Mouse (Mus musculus) embryonic facial prominence, embryonic 10.5 days (tissue): Measurements from ENCODE around the gene Rassf4. TPM values are rescaled to one million over a fixed set of nuclear protein-coding genes. Genes with fewer than 3 reads are reported as not detected.

Source experiments
- DNase-seq: peaks from one replicate; pipeline ENCODE4 v3.0.0-alpha.2; 2017; ENCODE audit warnings: low spot score
- H3K27ac ChIP-seq: fragments of 300-500 bp; sonication (generic); replicated peaks from 2 replicates; pipeline ENCODE4 v1.5.1; 2016; ENCODE audit warnings: mild to moderate bottlenecking
- H3K27me3 ChIP-seq: fragments of 300-500 bp; sonication (generic); replicated peaks from 2 replicates; pipeline ENCODE4 v1.6.1; 2016; ENCODE audit warnings: low read depth, mild to moderate bottlenecking; ENCODE audit not compliant: poor library complexity, severe bottlenecking
- H3K36me3 ChIP-seq: fragments of 300-500 bp; sonication (generic); replicated peaks from 2 replicates; pipeline ENCODE4 v1.6.1; 2016; ENCODE audit warnings: mild to moderate bottlenecking, moderate library complexity
- H3K4me1 ChIP-seq: fragments of 300-500 bp; sonication (generic); 2 replicates; pipeline ENCODE4 v1.6.1; 2016
- H3K4me3 ChIP-seq: fragments of 300-500 bp; sonication (generic); 2 replicates; pipeline ENCODE4 v1.5.1; 2016; ENCODE audit warnings: mild to moderate bottlenecking, moderate library complexity
- H3K9me3 ChIP-seq: fragments of 300-500 bp; sonication (generic); 2 replicates; pipeline ENCODE4 v1.6.1; 2016; ENCODE audit warnings: mild to moderate bottlenecking
- WGBS: fragments of 180-500 bp; shearing (Covaris S2); methylation state at CpG from one replicate; pipeline ENCODE4 v1.1.7; 2016; 5-methylcytosine and 5-hydroxymethylcytosine counted together
- polyA plus RNA-seq: library from polyadenylated mRNA; unstranded; fragments of >200 nt; fragmentation: Nextera tagmentation; extraction: Ambion mirVana; gene quantifications from 2 replicates; pipeline ENCODE4 v1.2.1, GENCODE M21; 2016

The Rassf4 gene
- polyA plus RNA-seq, 1 experiment from 2014 or later, result 12.8 TPM

- no peak overlapping the region for H3K4me3 ChIP-seq
- no peaks in the 10 kb centered on the region for H3K36me3 ChIP-seq
- H3K9me3 ChIP-seq, result no peaks in the 10 kb centered on the region
- 50% methylated on average over 11 of the region's 11 CpGs for WGBS
- H3K4me1 ChIP-seq, result peaks cover 68% of the 10 kb centered on the region
- DNase-seq, result peak; percentile 38
- H3K27me3 ChIP-seq, result peaks cover 32% of the 10 kb centered on the region
- no peak overlapping the region for H3K27ac ChIP-seq
Measured at GRCm38 (mm10) chr6:116668682-116669470, 4.9 kb downstream of the Rassf4 start.

- no peak overlapping the region for H3K4me3 ChIP-seq
- H3K36me3 ChIP-seq, result no peaks in the 10 kb centered on the region
- H3K9me3 ChIP-seq, result no peaks in the 10 kb centered on the region
- peaks cover 53% of the 10 kb centered on the region for H3K4me1 ChIP-seq
- DNase-seq, result no peak
- peaks cover 26% of the 10 kb centered on the region for H3K27me3 ChIP-seq
- 80% methylated on average over 3 of the region's 3 CpGs for WGBS
- H3K27ac ChIP-seq, result no peak overlapping the region
Measured at GRCm38 (mm10) chr6:116667382-116667781, 6.4 kb downstream of the Rassf4 start.

- no peak overlapping the region for H3K4me3 ChIP-seq
- H3K27ac ChIP-seq, result no peak overlapping the region
- peaks cover 48% of the 10 kb centered on the region for H3K4me1 ChIP-seq
- DNase-seq, result no peak
- H3K36me3 ChIP-seq, result no peaks in the 10 kb centered on the region
- no peaks in the 10 kb centered on the region for H3K9me3 ChIP-seq
- peaks cover 21% of the 10 kb centered on the region for H3K27me3 ChIP-seq
- 60% methylated on average over 3 of the region's 3 CpGs for WGBS
Measured at GRCm38 (mm10) chr6:116666892-116667291, 6.9 kb downstream of the Rassf4 start.

DNA sequence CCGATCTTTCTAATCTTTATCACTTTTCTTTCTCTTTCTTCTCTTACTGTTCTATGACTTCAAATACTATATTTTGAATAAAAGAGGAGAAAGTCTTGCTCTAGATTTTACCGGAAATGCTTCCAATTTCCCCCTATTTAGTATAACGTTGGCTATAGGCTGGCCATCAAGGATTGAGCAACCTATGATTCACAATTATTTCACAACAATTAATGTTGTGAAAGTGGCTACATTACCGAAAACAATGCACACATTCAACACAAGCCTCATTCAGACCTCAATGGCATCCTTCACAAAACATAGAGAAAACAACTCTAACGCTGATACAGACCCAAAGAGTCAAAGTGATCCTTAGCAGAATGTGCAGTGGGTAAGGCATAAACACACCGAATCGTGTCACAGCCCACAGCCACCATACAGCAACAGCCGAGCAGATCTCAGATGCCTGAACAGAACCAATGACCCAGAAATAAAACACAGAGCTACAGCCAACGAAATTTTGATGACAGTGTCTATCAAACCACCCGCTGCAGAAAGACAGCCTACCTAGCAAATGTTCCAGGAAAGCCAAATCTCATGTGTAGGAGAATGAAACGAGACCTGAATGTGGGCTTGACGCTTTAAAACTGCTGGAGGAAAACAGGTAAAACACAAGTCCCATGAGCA is 7.5 kb downstream of the Rassf4 start:
- Histone ChIP-seq H3K36me3 (no peaks in the 10 kb centered on the region), H3K4me3 (no peak overlapping the region), H3K27me3 (peaks cover 14% of the 10 kb centered on the region), H3K27ac (no peak overlapping the region), H3K4me1 (peaks cover 42% of the 10 kb centered on the region), H3K9me3 (no peaks in the 10 kb centered on the region)
- WGBS, result 86% methylated on average over 12 of the region's 12 CpGs
- no peak for DNase-seq

GRCm38 (mm10) chr6:116664830-116665229 is 8.9 kb downstream of the Rassf4 start:
- peaks cover 28% of the 10 kb centered on the region for H3K4me1 ChIP-seq
- H3K4me3 ChIP-seq, result no peak overlapping the region
- no peak for DNase-seq
- H3K36me3 ChIP-seq, result no peaks in the 10 kb centered on the region
- no peak overlapping the region for H3K27ac ChIP-seq
- peaks cover 2% of the 10 kb centered on the region for H3K27me3 ChIP-seq
- no peaks in the 10 kb centered on the region for H3K9me3 ChIP-seq
- WGBS, result 85% methylated on average over 3 of the region's 3 CpGs

GRCm38 (mm10) chr6:116664031-116664430 is 9.7 kb downstream of the Rassf4 start:
- Histone ChIP-seq H3K27ac (no peak overlapping the region), H3K36me3 (no peaks in the 10 kb centered on the region), H3K4me1 (peaks cover 20% of the 10 kb centered on the region), H3K9me3 (no peaks in the 10 kb centered on the region), H3K4me3 (no peak overlapping the region), H3K27me3 (no peaks in the 10 kb centered on the region; the same call in 1 of the 2 replicates)
- no peak for DNase-seq
- WGBS, result 78% methylated on average over 6 of the region's 6 CpGs

DNA sequence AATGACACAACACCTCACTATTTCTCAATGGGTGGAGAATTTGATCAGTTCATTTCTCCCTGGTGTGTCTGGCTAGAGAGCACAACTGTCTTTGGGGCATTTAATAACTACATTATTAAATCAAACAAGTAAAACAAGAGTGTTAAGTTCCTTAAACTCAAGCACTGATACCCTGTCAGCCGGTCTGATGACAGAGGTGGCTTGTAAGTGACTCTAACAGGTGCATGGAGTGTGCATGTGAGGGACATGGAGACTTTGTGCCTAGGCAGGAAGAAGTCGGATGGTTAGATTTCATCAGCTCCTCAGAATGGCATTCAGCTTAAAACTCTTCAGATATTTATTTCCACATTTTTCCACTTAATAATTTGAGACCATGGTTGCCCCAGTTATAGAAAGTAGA is 10.4 kb downstream of the Rassf4 start:
- H3K9me3 ChIP-seq, result no peaks in the 10 kb centered on the region
- no peak overlapping the region for H3K4me3 ChIP-seq
- no peak overlapping the region for H3K27ac ChIP-seq
- H3K36me3 ChIP-seq, result no peaks in the 10 kb centered on the region
- H3K4me1 ChIP-seq, result peaks cover 19% of the 10 kb centered on the region
- H3K27me3 ChIP-seq, result no peaks in the 10 kb centered on the region; the same call in 1 of the 2 replicates
- DNase-seq, result no peak
- 88% methylated on average over 2 of the region's 2 CpGs for WGBS

DNA sequence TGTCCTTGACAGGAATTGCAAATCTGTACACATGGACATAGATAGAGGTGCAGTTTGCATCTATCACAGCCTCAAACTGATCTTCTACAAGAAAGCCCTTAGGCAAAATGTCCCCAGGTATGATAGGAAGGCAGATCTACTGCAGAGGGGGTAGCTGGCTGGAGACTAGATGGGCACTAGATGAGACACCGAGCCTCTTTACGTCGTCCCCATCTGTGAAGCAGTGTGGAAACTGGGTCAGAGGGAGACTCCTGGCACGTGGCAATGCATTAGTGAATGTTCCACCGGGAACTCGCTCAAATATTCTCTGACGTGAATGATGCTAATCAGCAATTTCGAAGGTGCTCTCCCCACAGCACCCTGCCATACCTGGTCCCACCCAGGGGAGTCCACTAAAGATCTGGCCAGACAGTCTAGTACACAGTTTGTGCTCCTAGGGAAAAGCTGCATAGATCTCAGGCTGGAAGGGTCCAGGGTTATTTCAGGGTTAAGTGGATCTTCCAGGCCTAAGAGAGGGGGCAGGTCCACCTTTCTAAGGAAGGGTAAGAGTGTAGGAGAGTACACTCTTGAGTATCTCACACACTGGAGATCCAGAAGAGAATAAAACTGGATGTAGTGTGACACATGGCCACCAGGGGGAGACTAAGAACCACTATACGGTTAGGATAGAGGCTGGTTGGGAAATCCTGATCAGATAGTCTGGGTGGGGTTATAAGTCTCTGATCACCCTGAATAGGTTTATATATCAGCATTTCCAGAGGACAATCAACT is 19.9 kb downstream of the Rassf4 start:
- Histone ChIP-seq H3K4me3 (no peak overlapping the region), H3K4me1 (peaks cover 28% of the 10 kb centered on the region), H3K27ac (no peak overlapping the region), H3K9me3 (no peaks in the 10 kb centered on the region; the same call in 1 of the 2 replicates), H3K27me3 (no peaks in the 10 kb centered on the region), H3K36me3 (peaks cover 5% of the 10 kb centered on the region; the same call in 1 of the 2 replicates)
- DNase-seq, result peak; percentile 72
- WGBS, result 64% methylated on average over 9 of the region's 9 CpGs

DNA sequence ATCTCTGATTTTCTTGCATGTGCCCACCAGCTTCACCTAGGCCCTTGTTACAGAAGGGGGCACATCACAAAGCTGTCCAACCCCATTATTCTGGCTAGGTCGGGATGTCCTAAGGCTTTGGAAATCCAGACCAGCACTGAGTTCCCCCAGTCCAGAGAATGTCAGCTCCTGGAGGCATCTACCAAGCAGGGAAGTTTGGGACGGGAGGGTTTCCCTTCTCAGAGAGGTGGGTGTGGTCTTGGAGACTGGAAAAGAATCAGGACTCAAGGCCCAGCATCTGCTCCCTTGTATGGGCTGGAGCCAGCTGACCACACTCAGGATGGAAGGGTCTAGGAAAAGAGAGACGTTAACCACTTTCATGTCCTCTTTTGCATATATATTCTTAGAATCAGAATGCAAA is 20.6 kb downstream of the Rassf4 start:
- no peak overlapping the region for H3K27ac ChIP-seq
- DNase-seq, result no peak
- peaks cover 28% of the 10 kb centered on the region for H3K4me1 ChIP-seq
- H3K4me3 ChIP-seq, result no peak overlapping the region
- no peaks in the 10 kb centered on the region for H3K27me3 ChIP-seq
- 74% methylated on average over 3 of the region's 3 CpGs for WGBS
- H3K9me3 ChIP-seq, result no peaks in the 10 kb centered on the region; the same call in 1 of the 2 replicates
- peaks cover 5% of the 10 kb centered on the region; the same call in 1 of the 2 replicates for H3K36me3 ChIP-seq

DNA sequence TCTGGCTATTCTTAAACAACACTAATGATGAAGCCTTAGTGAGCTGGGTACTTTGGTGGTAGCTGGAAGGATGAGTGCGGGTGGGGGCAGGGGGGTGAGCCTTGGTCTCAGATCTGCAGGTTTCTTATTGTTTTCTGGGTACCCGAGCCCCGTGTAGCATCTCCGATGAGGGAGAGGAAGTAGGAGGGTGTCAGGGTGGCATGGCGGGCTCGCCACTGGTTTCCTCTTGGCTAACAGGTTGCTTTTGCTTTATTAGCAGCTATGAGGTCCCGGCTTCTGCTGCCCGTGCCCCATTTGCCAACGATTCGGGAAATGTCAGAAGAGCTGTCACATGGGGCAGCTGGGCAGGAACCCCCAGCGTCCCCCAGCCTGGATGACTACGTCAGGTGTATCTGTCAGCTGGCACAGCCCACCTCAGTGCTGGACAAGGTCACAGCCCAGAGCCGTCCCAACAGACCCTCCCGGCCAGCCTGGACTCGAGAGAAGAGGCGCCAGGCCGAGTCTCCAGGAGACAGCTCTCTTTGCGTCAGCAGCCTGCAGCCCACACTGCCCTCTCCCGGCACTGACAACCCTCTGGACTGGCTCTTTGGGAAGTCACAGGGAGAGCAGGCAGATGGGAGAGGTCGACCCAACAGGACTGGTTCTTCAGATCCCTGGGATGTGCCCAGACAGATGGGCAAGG is 22.2 kb downstream of the Rassf4 start:
- Histone ChIP-seq H3K27me3 (no peaks in the 10 kb centered on the region), H3K4me1 (peaks cover 28% of the 10 kb centered on the region), H3K36me3 (peaks cover 4% of the 10 kb centered on the region; the same call in 1 of the 2 replicates), H3K9me3 (no peaks in the 10 kb centered on the region; the same call in 1 of the 2 replicates), H3K4me3 (peak overlapping the region; percentile 32), H3K27ac (no peak overlapping the region; the same call in none of the 2 replicates)
- no peak for DNase-seq
- 79% methylated on average over 20 of the region's 20 CpGs for WGBS

DNA sequence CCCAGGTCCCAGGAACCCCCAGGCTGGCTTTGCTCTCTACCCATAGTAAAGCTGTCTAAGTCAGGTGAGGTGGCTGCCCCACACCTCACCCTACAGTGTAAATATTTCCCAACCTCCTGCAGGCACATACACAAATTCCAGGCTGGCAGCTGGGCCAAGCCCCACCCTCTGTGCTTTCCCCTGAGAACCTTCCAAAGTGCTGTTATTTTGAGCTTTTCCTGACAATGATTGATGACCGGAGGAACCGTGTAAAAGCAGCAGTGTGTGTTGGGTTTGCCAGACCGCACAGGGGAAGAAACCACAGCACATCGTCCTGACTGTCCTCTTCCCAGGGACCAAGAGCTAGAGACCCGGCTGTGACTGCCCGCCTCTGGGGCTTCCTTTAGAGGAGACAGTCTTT is 23.3 kb downstream of the Rassf4 start, which contains the start of gene Depp1:
Gene Depp1 (plus strand): TSS at position 204 of the 400 bp plus-strand sequence.
- no peak for DNase-seq
- H3K27ac ChIP-seq, result no peak within 1 kb of the TSS; the same call in 1 of the 2 replicates
- peaks cover 7% of the 10 kb centered on the region; the same call in 1 of the 2 replicates for H3K36me3 ChIP-seq
- peak within 1 kb of the TSS; percentile 32 for H3K4me3 ChIP-seq
- no peaks in the 10 kb centered on the region for H3K9me3 ChIP-seq
- H3K27me3 ChIP-seq, result no peaks in the 10 kb centered on the region
- 63% methylated on average over 6 of the region's 6 CpGs for WGBS
- peaks cover 26% of the 10 kb centered on the region for H3K4me1 ChIP-seq

DNA sequence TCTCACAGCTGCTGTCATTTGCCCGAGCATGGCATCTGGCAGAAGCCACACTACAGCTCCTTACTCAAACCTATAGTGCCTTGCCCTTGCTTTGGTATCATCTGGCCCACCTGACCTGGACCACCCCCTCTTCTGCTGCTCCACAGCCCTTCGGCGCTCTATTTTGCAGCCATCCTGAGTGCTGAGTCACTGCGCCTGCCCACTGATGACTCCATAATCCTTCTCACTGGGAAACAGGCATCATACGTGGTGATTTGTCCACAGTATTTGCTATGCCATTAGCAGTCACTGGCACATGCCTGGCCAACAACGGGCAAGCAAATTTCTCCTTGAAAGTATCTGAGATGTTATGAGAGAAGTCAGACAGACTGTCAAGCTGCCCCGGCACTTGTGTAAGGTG is 23.9 kb downstream of the Rassf4 start:
- H3K36me3 ChIP-seq, result peaks cover 7% of the 10 kb centered on the region; the same call in 1 of the 2 replicates
- WGBS, result 86% methylated on average over 7 of the region's 7 CpGs
- DNase-seq, result no peak

More for the DNA sequence above, 23.9 kb downstream of the Rassf4 start:
- H3K27me3 ChIP-seq, result no peaks in the 10 kb centered on the region
- peaks cover 20% of the 10 kb centered on the region for H3K4me1 ChIP-seq
- no peak overlapping the region for H3K27ac ChIP-seq
- no peak overlapping the region for H3K4me3 ChIP-seq
- H3K9me3 ChIP-seq, result no peaks in the 10 kb centered on the region
